Mouse (Mus musculus): ENCODE data around the gene Gm6803. TPM values are rescaled to one million over a fixed set of nuclear protein-coding genes. Genes with fewer than 3 reads are reported as not detected.

The Gm6803 gene
- polyA plus RNA-seq (2015; fragmentation: Nextera tagmentation; extraction: Ambion mirVana) = not detected in 2 replicates

DNA sequence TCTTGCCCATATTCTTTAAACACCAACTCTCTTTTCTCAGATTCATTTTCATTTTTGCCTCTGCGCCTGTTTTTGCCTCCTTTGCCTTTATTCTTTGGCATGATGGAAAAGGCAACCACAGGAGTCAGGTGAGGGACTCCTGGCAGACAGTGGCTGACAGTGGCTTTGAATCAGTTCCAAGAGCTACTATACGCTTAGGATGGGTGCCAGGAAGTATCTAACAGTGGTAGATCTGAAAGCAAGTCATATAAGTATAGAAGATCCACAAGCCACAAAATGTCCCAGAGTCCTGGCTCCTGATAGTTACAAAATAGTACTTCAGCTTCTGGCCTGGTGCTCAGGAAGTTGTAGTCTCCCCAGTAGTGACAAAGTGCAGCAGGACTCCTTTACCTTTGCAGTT is at the start of gene Gm6803:
Gene Gm6803 (minus strand): TSS at position 101 of the 400 bp plus-strand sequence.

DNA sequence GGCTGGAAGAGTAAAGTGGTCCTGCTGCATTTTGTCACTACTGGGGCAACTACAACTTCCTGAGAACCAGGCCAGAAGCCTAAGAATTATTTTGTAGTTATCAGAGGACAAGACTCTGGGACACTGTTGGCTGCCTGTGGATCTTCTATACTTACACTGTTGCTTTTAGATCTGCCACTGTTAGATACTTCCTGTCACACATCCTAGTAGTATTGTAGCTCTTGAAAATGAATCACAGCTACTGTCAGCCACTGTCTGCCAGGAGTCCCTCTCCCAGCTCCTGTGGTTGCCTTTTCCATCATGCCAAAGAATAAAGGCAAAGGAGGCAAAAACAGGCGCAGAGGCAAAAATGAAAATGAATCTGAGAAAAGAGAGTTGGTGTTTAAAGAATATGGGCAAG is 8.1 kb upstream of the Gm6803 start, which contains the start of gene Gm2056:
Gene Gm2056 (plus strand): TSS at position 301 of the 400 bp plus-strand sequence.

DNA sequence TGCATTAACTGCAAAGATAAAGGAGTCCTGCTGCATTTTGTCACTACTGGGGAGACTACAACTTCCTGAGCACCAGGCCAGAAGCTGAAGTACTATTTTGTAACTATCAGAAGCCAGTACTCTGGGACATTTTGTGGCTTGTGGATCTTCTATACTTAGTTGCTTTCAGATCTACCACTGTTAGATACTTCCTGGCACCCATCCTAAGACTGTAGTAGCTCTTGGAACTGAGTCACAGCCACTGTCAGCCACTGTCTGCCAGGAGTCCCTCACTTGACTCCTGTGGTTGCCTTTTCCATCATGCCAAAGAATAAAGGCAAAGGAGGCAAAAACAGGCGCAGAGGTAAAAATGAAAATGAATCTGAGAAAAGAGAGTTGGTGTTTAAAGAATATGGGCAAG is 7.0 kb downstream of the Gm6803 start, which contains the start of gene Gm2075:
Gene Gm2075 (plus strand): TSS at position 301 of the 400 bp plus-strand sequence.

Other genes with a start within 250 kb of the Gm6803 start
- gene Gm21319, start 243.0 kb downstream of the Gm6803 start, polyA plus RNA-seq (2015; fragmentation: Nextera tagmentation; extraction: Ambion mirVana) = not detected in 2 replicates
- gene Gm21936, start 223.3 kb downstream of the Gm6803 start, polyA plus RNA-seq (2015; fragmentation: Nextera tagmentation; extraction: Ambion mirVana) = not detected in 2 replicates
- not detected in 2 replicates for gene BB287469, start 202.2 kb downstream of the Gm6803 start, polyA plus RNA-seq (2015; fragmentation: Nextera tagmentation; extraction: Ambion mirVana)
- gene Gm2001, start 176.4 kb downstream of the Gm6803 start, polyA plus RNA-seq (2015; fragmentation: Nextera tagmentation; extraction: Ambion mirVana) = not detected in 2 replicates
- gene Gm2016, start 144.7 kb downstream of the Gm6803 start, polyA plus RNA-seq (2015; fragmentation: Nextera tagmentation; extraction: Ambion mirVana) = not detected in 2 replicates
- not detected in 2 replicates for gene Gm2022, start 123.4 kb downstream of the Gm6803 start, polyA plus RNA-seq (2015; fragmentation: Nextera tagmentation; extraction: Ambion mirVana)
- gene Gm2035, start 98.9 kb downstream of the Gm6803 start, polyA plus RNA-seq (2015; fragmentation: Nextera tagmentation; extraction: Ambion mirVana) = not detected in 2 replicates
- not detected in 2 replicates for gene Gm2042, start 64.7 kb downstream of the Gm6803 start, polyA plus RNA-seq (2015; fragmentation: Nextera tagmentation; extraction: Ambion mirVana)
- not detected in 2 replicates for gene Gm2075, start 6.9 kb downstream of the Gm6803 start, polyA plus RNA-seq (2015; fragmentation: Nextera tagmentation; extraction: Ambion mirVana)
- gene Gm2056, start 8.2 kb upstream of the Gm6803 start, polyA plus RNA-seq (2015; fragmentation: Nextera tagmentation; extraction: Ambion mirVana) = not detected in 2 replicates
- gene Gm16368, start 64.9 kb upstream of the Gm6803 start, polyA plus RNA-seq (2015; fragmentation: Nextera tagmentation; extraction: Ambion mirVana) = not detected in 2 replicates
- not detected in 2 replicates for gene Gm10436, start 163.3 kb upstream of the Gm6803 start, polyA plus RNA-seq (2015; fragmentation: Nextera tagmentation; extraction: Ambion mirVana)
- not detected in 2 replicates for gene Gm8332, start 231.3 kb upstream of the Gm6803 start, polyA plus RNA-seq (2015; fragmentation: Nextera tagmentation; extraction: Ambion mirVana)

Data from spleen, postnatal 0 days (tissue).